Mouse (Mus musculus): Measurements from ENCODE around the gene D030056L22Rik. TPM values are rescaled to one million over a fixed set of nuclear protein-coding genes. Genes with fewer than 3 reads are reported as not detected.
A peak's percentile ranks its signal among the peaks of the same experiment; 100 is the strongest.

D030056L22Rik gene
- polyA plus RNA-seq, 1 experiment from 2014 or later, result 56.0 TPM

- DNase-seq (ENCODE audit: low spot score), result no peak
- H3K4me3 ChIP-seq, result no peak overlapping the region
- H3K4me1 ChIP-seq (replicated peaks), result no peaks in the 10 kb centered on the region
- H3K9me3 ChIP-seq, result no peaks in the 10 kb centered on the region
- no peak overlapping the region for H3K27ac ChIP-seq
- WGBS, result 86% methylated on average over 5 of the region's 5 CpGs
- H3K27me3 ChIP-seq (ENCODE audit: insufficient read depth, poor library complexity, severe bottlenecking), result peaks cover under 1% of the 10 kb centered on the region
- no peaks in the 10 kb centered on the region for H3K36me3 ChIP-seq
Measured at GRCm38 (mm10) chr19:18743946-18744345, 31.0 kb downstream of the D030056L22Rik start.

- 89% methylated on average over 5 of the region's 5 CpGs for WGBS
- Histone ChIP-seq H3K4me3 (no peak overlapping the region), H3K27me3 (ENCODE audit: insufficient read depth, poor library complexity, severe bottlenecking) (peaks cover 20% of the 10 kb centered on the region), H3K9me3 (no peaks in the 10 kb centered on the region), H3K36me3 (no peaks in the 10 kb centered on the region), H3K27ac (no peak overlapping the region), H3K4me1 (replicated peaks) (no peaks in the 10 kb centered on the region; the same call in none of the 2 replicates)
- no peak for DNase-seq (ENCODE audit: low spot score)
Measured at GRCm38 (mm10) chr19:18746576-18747340, 33.8 kb downstream of the D030056L22Rik start.

- no peaks in the 10 kb centered on the region for H3K9me3 ChIP-seq
- H3K4me1 ChIP-seq (replicated peaks), result no peaks in the 10 kb centered on the region; the same call in none of the 2 replicates
- peaks cover 20% of the 10 kb centered on the region for H3K27me3 ChIP-seq (ENCODE audit: insufficient read depth, poor library complexity, severe bottlenecking)
- WGBS, result 89% methylated on average over 4 of the region's 4 CpGs
- H3K27ac ChIP-seq, result no peak overlapping the region
- H3K36me3 ChIP-seq, result no peaks in the 10 kb centered on the region
- DNase-seq (ENCODE audit: low spot score), result no peak
- no peak overlapping the region for H3K4me3 ChIP-seq
Measured at GRCm38 (mm10) chr19:18747379-18747778, 34.4 kb downstream of the D030056L22Rik start.

- peak within 1 kb of the TSS; percentile 53; the same call in 1 of the 2 replicates for H3K27ac ChIP-seq
- WGBS, result 6% methylated on average over 41 of the region's 41 CpGs
- H3K9me3 ChIP-seq, result no peaks in the 10 kb centered on the region
- no peaks in the 10 kb centered on the region for H3K36me3 ChIP-seq
- DNase-seq (ENCODE audit: low spot score), result peak; percentile 40
- H3K27me3 ChIP-seq (ENCODE audit: insufficient read depth, poor library complexity, severe bottlenecking), result peaks cover 20% of the 10 kb centered on the region
- H3K4me3 ChIP-seq, result peak within 1 kb of the TSS; percentile 54
- no peaks in the 10 kb centered on the region; the same call in none of the 2 replicates for H3K4me1 ChIP-seq (replicated peaks)
Measured at GRCm38 (mm10) chr19:18749598-18750339, 36.8 kb downstream of the D030056L22Rik start, which contains the start of gene Trpm6. Gene Trpm6, plus strand, starts transcription at chr19:18749983.

- no peak overlapping the region for H3K4me3 ChIP-seq
- DNase-seq (ENCODE audit: low spot score), result no peak
- H3K9me3 ChIP-seq, result no peaks in the 10 kb centered on the region
- no peaks in the 10 kb centered on the region for H3K27me3 ChIP-seq (ENCODE audit: insufficient read depth, poor library complexity, severe bottlenecking)
- no peak overlapping the region for H3K27ac ChIP-seq
- peaks cover 9% of the 10 kb centered on the region; the same call in 1 of the 2 replicates for H3K4me1 ChIP-seq (replicated peaks)
- no peaks in the 10 kb centered on the region for H3K36me3 ChIP-seq
Measured at GRCm38 (mm10) chr19:18757191-18757590, 44.2 kb downstream of the D030056L22Rik start.

GRCm38 (mm10) chr19:18757706-18758105 lies 44.7 kb downstream of the D030056L22Rik start:
- 50% methylated on average over 4 of the region's 4 CpGs for WGBS

GRCm38 (mm10) chr19:18758269-18758668 lies 45.3 kb downstream of the D030056L22Rik start:
- Histone ChIP-seq H3K4me1 (replicated peaks) (peaks cover 9% of the 10 kb centered on the region; the same call in 1 of the 2 replicates), H3K4me3 (no peak overlapping the region), H3K9me3 (no peaks in the 10 kb centered on the region), H3K36me3 (no peaks in the 10 kb centered on the region), H3K27ac (no peak overlapping the region; the same call in 1 of the 2 replicates), H3K27me3 (ENCODE audit: insufficient read depth, poor library complexity, severe bottlenecking) (no peaks in the 10 kb centered on the region)
- peak; percentile 3 for DNase-seq (ENCODE audit: low spot score)
- 31% methylated on average over 6 of the region's 6 CpGs for WGBS

More at GRCm38 (mm10) chr19:18757706-18758105, 44.7 kb downstream of the D030056L22Rik start:
- DNase-seq (ENCODE audit: low spot score), result no peak
- H3K36me3 ChIP-seq, result no peaks in the 10 kb centered on the region
- H3K4me1 ChIP-seq (replicated peaks), result peaks cover 9% of the 10 kb centered on the region; the same call in 1 of the 2 replicates
- H3K9me3 ChIP-seq, result no peaks in the 10 kb centered on the region
- no peak overlapping the region for H3K27ac ChIP-seq
- no peaks in the 10 kb centered on the region for H3K27me3 ChIP-seq (ENCODE audit: insufficient read depth, poor library complexity, severe bottlenecking)
- H3K4me3 ChIP-seq, result no peak overlapping the region

GRCm38 (mm10) chr19:18758916-18759315 lies 45.9 kb downstream of the D030056L22Rik start:
- no peak overlapping the region for H3K4me3 ChIP-seq
- H3K27me3 ChIP-seq (ENCODE audit: insufficient read depth, poor library complexity, severe bottlenecking), result no peaks in the 10 kb centered on the region
- peak; percentile 12 for DNase-seq (ENCODE audit: low spot score)
- no peaks in the 10 kb centered on the region for H3K36me3 ChIP-seq
- 0 out of 2 replicates have a peak overlapping the region, but pooled peaks have one; percentile 16 for H3K27ac ChIP-seq
- peaks cover 9% of the 10 kb centered on the region; the same call in 1 of the 2 replicates for H3K4me1 ChIP-seq (replicated peaks)
- H3K9me3 ChIP-seq, result no peaks in the 10 kb centered on the region
- 24% methylated on average over 9 of the region's 9 CpGs for WGBS

- Histone ChIP-seq H3K27me3 (ENCODE audit: insufficient read depth, poor library complexity, severe bottlenecking) (no peaks in the 10 kb centered on the region), H3K4me1 (replicated peaks) (no peaks in the 10 kb centered on the region), H3K4me3 (no peak overlapping the region), H3K9me3 (no peaks in the 10 kb centered on the region), H3K36me3 (no peaks in the 10 kb centered on the region), H3K27ac (no peak overlapping the region)
- no peak for DNase-seq (ENCODE audit: low spot score)
- WGBS, result 84% methylated on average over 5 of the region's 5 CpGs
Measured at GRCm38 (mm10) chr19:18766399-18766798, 53.4 kb downstream of the D030056L22Rik start.

Other genes starting within 250 kb of the D030056L22Rik start
- gene Ostf1, start 81.4 kb upstream of the D030056L22Rik start, polyA plus RNA-seq (2016; fragmentation: Nextera tagmentation; extraction: Ambion mirVana), result 49.7 and 52.1 TPM in 2 replicates
- 7.2 and 7.7 TPM in 2 replicates for gene Nmrk1, start 81.2 kb upstream of the D030056L22Rik start, polyA plus RNA-seq (2016; fragmentation: Nextera tagmentation; extraction: Ambion mirVana)
- gene Carnmt1, start 42.4 kb upstream of the D030056L22Rik start, polyA plus RNA-seq (2016; fragmentation: Nextera tagmentation; extraction: Ambion mirVana), result 21.5 and 26.9 TPM in 2 replicates
- gene Trpm6, start 36.8 kb downstream of the D030056L22Rik start, polyA plus RNA-seq (2016; fragmentation: Nextera tagmentation; extraction: Ambion mirVana), result 0.25 and 0.31 TPM in 2 replicates